Mouse (Mus musculus) layer of hippocampus, postnatal 14 days (tissue): Measurements from ENCODE around the gene Vsig10l. TPM values are rescaled to one million over a fixed set of nuclear protein-coding genes. Genes with fewer than 3 reads are reported as not detected.
A peak's percentile ranks its signal among the peaks of the same experiment; 100 is the strongest.

Experiments
- DNase-seq, 2 experiments: peaks; one replicate each; pipeline ENCODE4 v3.0.0; 2021 to 2022; ENCODE audit warnings: low spot score in 2 of 2, mixed read lengths in 1 of 2
- total RNA-seq, 2 experiments: library from RNA; stranded (reverse); gene quantifications; 2 replicates each; pipeline ENCODE4 v1.2.3; 2021

The Vsig10l gene
- total RNA-seq, 2 experiments from 2014 or later = 2.6 to 3.5 TPM

- no peak for DNase-seq
These were observed 9.2 kb upstream of the Vsig10l start for GRCm38 (mm10) chr7:43453599-43454355.

GRCm38 (mm10) chr7:43454371-43454770 is 8.6 kb upstream of the Vsig10l start:
- no peak for DNase-seq

- DNase-seq = no peak
These were observed 1.0 kb downstream of the Vsig10l start for GRCm38 (mm10) chr7:43463976-43464375.

GRCm38 (mm10) chr7:43464864-43465343 is 2.0 kb downstream of the Vsig10l start:
- DNase-seq = no peak

DNA sequence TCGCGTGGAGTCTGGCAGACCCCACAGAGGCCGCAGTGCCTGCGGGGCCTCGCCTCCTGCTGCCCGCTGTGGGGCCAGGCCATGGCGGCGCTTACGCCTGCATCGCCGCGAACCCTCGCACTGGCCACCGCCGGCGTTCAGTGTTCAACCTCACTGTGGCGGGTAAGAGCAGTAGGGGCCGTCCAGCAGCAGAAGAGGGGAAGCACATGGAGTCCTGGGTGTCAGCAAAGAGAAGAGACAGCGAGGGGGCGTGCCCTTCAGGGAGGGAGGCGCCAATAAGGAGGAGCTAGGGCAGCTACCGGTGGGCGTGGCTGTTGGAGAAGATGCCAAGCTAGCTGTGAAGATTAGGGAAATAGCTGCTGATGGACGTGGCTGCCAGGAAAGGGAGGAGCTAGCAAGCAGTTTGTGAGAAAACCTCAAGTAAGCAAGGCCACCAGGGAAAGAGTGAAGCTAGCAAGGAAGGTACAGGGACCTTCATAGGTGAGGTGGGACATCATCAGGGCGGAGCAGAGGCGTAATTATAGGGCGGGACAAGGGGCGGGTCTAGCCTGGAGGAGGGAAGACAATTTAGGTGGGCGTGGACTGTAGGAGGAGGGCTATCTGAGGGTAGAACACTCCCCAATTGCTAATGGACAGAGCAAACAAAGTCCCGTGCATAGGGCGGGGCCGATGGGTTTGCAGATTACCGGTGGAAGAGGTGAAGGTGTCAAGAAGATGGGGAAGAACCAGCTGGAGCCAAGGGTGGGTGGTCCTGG is 2.6 kb downstream of the Vsig10l start:
- DNase-seq = peak; percentile 77 to 81

GRCm38 (mm10) chr7:43466099-43466694 is 3.2 kb downstream of the Vsig10l start:
- peak; percentile 67 to 74 for DNase-seq

GRCm38 (mm10) chr7:43470373-43470772 is 7.4 kb downstream of the Vsig10l start:
- no peak for DNase-seq

GRCm38 (mm10) chr7:43475706-43476105 is 12.8 kb downstream of the Vsig10l start:
- no peak for DNase-seq

- DNase-seq = no peak
These were observed 13.4 kb downstream of the Vsig10l start for GRCm38 (mm10) chr7:43476376-43476775.

- DNase-seq = no peak
These were observed 18.2 kb downstream of the Vsig10l start for GRCm38 (mm10) chr7:43481191-43481590.

- no peak for DNase-seq
These were observed 19.3 kb downstream of the Vsig10l start for GRCm38 (mm10) chr7:43482090-43482716.

DNA sequence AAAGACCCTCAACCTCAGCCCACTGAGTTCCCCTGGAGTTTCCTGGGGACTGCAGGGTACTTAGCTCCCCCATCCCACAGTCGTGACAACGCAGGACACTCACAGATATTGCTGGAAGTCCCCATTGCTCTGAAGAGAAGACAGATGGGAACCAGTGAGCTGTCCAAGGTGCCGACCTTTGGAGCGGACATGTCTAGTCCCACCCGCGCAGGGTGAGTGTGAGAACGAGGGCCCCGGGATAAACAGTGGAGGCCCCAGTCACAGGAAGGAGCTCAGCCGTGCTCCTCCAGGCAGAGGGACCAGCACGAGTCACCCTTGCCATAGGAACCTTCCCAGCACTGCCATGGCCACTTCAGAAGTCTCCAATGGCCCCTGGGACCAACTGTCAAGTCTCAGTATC is 20.3 kb downstream of the Vsig10l start:
- no peak for DNase-seq

- DNase-seq = no peak
These were observed 25.7 kb downstream of the Vsig10l start for GRCm38 (mm10) chr7:43488646-43489045.

DNA sequence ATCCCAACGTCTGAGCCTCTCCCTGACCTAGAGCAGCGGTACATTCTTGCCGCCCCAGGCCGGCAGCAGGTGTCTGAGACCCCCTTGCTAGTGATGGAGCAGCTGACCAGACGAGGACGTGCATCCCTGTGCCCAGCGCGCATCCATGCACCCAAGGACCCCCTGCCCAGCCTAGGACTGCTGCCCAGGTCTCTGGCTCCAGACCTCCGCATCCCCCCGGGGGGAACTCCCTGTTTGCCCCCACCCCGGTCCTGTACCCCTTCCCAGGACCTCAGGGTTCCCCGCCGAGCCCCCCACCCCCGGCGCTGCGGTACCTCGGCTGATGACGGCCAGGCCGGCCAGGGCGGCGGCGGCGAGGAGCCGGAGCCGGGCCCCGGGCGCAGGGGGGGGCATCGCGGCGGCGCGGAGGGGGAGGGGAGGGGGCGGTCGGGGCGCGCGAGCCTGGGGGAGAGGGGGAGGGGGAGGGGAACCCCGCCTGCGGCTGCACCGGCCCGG is 26.7 kb downstream of the Vsig10l start, which contains the start of gene Iglon5:
Gene Iglon5, minus strand, starts transcription at position 445 of the 495 bp plus-strand sequence.
- peak in 1 of 2 experiments; percentile 39 for DNase-seq

DNA sequence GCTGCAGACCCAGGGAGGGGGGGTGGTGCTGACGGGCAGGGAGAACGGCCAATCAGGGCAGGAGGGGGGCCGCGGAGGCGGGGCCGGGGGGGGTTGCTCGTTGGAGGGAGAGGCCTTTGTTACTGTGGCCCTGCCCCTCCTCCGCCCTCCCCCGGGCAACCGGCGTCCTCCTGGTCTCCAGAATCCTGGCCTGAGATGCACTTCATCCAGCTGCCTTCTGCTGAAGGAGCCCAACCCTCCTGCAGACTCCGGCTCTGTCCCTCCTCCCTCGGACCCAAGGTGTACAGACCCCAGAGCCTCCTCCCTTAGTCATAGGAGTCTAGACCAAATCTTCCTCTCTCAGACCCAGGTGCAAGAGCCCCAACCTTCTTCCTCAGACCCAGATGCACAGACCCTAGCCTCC is 27.2 kb downstream of the Vsig10l start:
- peak; percentile 75 to 76 for DNase-seq

DNA sequence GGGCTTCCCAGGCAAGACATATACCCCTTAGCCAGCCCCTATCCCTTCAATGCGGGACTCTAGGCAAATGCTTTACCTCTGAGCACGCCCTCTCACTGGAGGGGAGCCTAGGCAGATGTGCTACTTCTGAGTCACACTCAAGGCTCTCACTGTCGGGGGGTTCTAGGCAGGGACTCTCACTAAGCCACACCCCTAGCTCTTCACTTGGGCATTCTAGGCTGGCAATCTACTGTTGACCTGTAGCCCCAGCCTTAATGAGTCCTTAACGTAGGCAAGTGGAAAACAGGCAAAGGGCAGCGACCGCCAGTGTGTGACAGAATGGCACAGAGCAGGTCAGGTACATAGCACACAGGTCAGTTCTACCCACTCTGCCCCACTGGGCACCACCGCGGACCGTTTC is 27.9 kb downstream of the Vsig10l start:
- no peak for DNase-seq

DNA sequence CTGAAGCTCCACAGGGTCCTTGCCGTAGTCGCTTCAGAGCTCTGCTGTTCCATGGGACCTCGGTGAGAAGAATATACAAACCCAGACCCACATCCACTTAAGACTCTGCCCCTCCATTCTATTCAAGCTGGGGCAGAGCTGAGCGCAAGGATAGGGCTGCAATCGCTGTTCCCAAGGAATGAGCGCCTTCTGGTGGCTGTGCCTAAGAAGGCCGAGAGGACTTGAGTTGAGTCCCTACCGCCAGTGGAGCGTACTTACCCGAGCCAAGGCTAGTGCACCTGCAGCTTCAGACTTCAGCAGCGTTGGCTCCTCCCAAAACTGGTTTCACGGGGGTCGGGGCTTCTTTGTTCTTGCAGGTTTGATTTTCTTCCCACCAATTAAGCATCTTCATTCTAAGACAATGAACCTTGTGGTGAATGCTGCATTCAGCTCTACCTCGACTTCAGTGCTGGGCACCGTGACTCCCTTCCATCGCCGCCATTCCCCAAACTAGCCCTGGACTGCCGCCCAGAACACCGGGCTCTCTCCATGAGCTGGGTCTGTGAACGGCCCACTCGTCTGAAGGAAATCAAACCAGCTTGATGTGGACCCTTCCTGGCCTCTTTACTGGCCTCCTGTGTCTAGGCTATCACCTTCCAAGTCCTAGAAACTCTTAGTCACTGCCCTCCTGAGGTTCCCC is 32.5 kb downstream of the Vsig10l start:
- peak; percentile 36 to 59 for DNase-seq

DNA sequence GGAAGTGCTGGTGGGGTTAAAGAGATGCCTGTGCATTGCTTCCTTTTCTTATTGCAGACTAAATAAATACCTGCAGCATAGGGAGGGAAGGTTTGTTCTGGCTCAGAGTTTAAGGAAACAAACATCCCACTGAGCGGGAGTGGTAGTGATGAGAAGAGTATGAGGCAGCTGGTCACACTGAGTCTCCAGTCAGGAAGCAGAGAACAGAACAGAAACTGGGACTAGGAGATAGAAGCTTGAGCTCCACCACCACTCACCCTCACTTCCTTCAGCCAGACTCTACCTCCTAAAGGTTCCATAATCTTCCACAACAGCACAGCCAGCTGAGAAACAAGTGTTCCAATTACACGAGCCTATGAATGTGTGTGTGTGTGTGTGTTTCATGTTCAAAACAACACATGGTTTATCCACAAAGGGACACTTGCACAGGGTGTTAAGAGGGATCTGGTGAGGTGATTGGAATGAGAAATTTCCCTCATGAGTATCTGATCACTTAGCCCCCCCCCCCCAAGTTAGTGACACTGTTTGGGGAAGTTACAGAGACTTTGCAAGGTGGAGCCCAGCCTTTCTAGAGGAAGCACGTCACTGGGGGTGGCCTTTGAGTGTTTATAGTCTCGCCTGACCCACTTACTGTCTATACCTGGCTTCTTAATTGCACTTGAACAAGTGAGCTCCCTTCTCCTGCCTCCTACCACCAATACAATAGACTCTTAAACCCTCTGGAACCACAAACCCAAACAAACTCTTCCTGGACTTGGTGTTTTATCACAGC is 48.9 kb downstream of the Vsig10l start:
- DNase-seq = no peak

DNA sequence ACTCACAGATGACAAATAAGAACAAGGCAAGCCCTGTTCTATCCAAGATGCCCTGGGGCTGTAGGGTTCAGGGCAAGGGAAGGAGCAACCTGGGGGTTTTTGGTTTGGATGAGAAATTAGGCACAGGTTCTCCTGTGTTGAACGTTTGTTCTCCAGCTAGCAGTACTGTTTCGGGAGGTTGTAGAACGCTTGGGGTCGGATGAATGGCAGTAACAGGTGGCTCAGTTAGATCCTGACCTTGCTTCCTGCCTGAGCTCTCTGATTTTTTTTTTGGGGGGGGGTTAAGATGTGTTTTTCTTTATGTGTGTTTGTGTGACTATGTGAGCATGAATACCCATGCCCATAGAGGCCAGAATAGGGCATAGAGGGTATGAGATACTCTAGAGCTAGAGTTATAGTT is 49.6 kb downstream of the Vsig10l start:
- no peak for DNase-seq

DNA sequence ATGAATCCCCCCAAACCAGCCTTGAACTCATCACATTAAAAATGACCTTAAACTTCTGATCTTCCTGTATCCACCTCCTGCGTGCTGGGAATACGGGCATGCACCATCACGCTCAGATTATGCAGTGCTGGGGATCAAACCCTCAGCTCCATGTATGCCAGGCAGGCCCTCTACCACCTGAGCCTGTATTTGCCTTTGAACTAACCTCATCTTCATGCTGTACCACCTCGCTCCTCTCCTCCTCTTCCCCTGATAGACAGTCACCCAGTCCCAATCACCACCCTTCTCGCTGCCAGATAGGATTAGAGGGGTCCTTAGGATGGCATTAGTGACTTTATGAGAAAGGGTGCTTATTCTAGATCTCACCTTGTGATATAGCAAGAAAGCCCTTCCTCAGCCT is 52.1 kb downstream of the Vsig10l start:
- no peak for DNase-seq
